Mouse (Mus musculus) embryonic facial prominence, embryonic 14.5 days (tissue): ENCODE measurements around the gene Dennd4a. TPM values are rescaled to one million over a fixed set of nuclear protein-coding genes. Genes with fewer than 3 reads are reported as not detected.

Experiments used
- ATAC-seq: fragments of 200-750 bp; cut with Nextera tagmentation; 2 replicates; pipeline ENCODE4 v1.8.0; 2017; ENCODE audit warnings: low read depth, moderate number of reproducible peaks, moderate TSS enrichment
- DNase-seq: peaks from one replicate; pipeline ENCODE4 v3.0.0-alpha.2; 2015; ENCODE audit warnings: low spot score
- H3K27ac ChIP-seq: fragments of 300-500 bp; sonication (generic); replicated peaks from 2 replicates; pipeline ENCODE4 v1.5.1; 2014; ENCODE audit warnings: low read depth, mild to moderate bottlenecking, low read length, moderate library complexity
- H3K27me3 ChIP-seq: fragments of 300-500 bp; sonication (generic); replicated peaks from 2 replicates; pipeline ENCODE4 v1.6.1; 2014; ENCODE audit warnings: low read length; ENCODE audit not compliant: control insufficient read depth, insufficient read depth
- H3K36me3 ChIP-seq: fragments of 300-500 bp; sonication (generic); 2 replicates; pipeline ENCODE4 v1.6.1; 2014; ENCODE audit warnings: low read length, mixed read lengths; ENCODE audit not compliant: control insufficient read depth, insufficient read depth
- H3K4me1 ChIP-seq: fragments of 300-500 bp; sonication (generic); 2 replicates; pipeline ENCODE4 v1.6.1; 2014; ENCODE audit warnings: antibody characterized with exemption, low read length; ENCODE audit not compliant: control insufficient read depth, insufficient read depth
- H3K4me2 ChIP-seq: fragments of 300-500 bp; sonication (generic); 2 replicates; pipeline ENCODE4 v1.6.1; 2014; ENCODE audit warnings: low read depth, mild to moderate bottlenecking, low read length, moderate library complexity, mixed read lengths
- H3K4me3 ChIP-seq: fragments of 300-500 bp; sonication (generic); 2 replicates; pipeline ENCODE4 v1.5.1; 2014; ENCODE audit warnings: low read depth, mild to moderate bottlenecking, low read length
- H3K9ac ChIP-seq: fragments of 300-500 bp; sonication (generic); 2 replicates; pipeline ENCODE4 v1.6.1; 2014; ENCODE audit warnings: low read depth, mild to moderate bottlenecking, low read length, moderate library complexity, mixed read lengths
- H3K9me3 ChIP-seq: fragments of 300-500 bp; sonication (generic); 2 replicates; pipeline ENCODE4 v1.6.1; 2016; ENCODE audit warnings: low read length; ENCODE audit not compliant: control insufficient read depth
- WGBS: fragments of 180-500 bp; shearing (Covaris S2); extraction: QIAGEN DNeasy Blood & Tissue Kit; methylation state at CpG from one replicate; pipeline ENCODE4 v1.1.7; 2014; 5-methylcytosine and 5-hydroxymethylcytosine counted together
- polyA plus RNA-seq: library from polyadenylated mRNA; unstranded; fragments of >200 nt; fragmentation: Nextera tagmentation; extraction: Ambion mirVana; gene quantifications from 2 replicates; pipeline ENCODE4 v1.2.1, GENCODE M21; 2014

Gene Dennd4a
- polyA plus RNA-seq, 1 experiment from 2014 or later = 7.5 TPM

DNA sequence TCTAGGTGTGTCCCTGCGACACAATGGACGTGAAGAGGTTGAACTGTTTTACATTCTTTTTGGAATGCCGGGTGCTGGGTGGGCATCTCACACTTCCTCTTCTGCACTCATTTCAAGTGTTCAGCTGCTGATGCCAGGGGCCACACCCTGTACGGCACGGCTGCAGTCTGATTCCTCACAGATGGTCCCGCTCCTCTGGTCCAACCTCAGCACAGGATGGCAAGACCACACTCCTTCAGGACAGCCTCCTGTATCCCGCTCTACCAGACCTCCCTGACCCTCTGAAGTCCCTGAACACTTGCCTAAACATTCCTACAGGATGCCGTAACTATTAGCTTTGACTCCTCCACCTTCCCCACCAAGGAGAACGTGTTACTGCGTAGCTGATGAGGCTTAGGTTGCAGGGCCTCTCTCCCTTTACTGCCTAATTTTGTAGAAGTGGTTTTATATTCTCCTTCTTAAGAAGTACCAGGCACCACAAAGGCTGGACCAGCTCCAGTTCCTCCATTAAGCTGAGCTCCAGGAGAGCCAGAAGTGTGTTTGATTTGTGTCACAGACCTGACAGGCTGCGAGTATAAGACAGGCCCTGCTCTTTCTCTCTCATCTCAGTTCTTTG is 129.7 kb downstream of the Dennd4a start:
- 0 out of 2 replicates have a peak, but pooled peaks have one; percentile 18 for ATAC-seq
- Histone ChIP-seq H3K4me3 (no peak overlapping the region), H3K27ac (no peak overlapping the region; the same call in 1 of the 2 replicates), H3K27me3 (no peaks in the 10 kb centered on the region), H3K9me3 (no peaks in the 10 kb centered on the region), H3K36me3 (no peaks in the 10 kb centered on the region), H3K9ac (0 out of 2 replicates have a peak overlapping the region, but pooled peaks have one; percentile 6), H3K4me1 (0 out of 2 replicates have a peak, but pooled peaks cover 6% of the 10 kb centered on the region), H3K4me2 (no peak overlapping the region)
- peak; percentile 50 for DNase-seq
- WGBS = 66% methylated on average over 11 of the region's 11 CpGs

- H3K27me3 ChIP-seq = no peaks in the 10 kb centered on the region
- ATAC-seq (no peak), DNase-seq (no peak)
- H3K9me3 ChIP-seq = no peaks in the 10 kb centered on the region
- WGBS = 79% methylated on average over 4 of the region's 4 CpGs
- no peak overlapping the region for H3K9ac ChIP-seq
- H3K4me1 ChIP-seq = 0 out of 2 replicates have a peak, but pooled peaks cover 6% of the 10 kb centered on the region
- H3K4me2 ChIP-seq = no peak overlapping the region
- no peaks in the 10 kb centered on the region for H3K36me3 ChIP-seq
- H3K4me3 ChIP-seq = no peak overlapping the region
- H3K27ac ChIP-seq = no peak overlapping the region
Measured at GRCm38 (mm10) chr9:64941650-64942049, 130.5 kb downstream of the Dennd4a start.

DNA sequence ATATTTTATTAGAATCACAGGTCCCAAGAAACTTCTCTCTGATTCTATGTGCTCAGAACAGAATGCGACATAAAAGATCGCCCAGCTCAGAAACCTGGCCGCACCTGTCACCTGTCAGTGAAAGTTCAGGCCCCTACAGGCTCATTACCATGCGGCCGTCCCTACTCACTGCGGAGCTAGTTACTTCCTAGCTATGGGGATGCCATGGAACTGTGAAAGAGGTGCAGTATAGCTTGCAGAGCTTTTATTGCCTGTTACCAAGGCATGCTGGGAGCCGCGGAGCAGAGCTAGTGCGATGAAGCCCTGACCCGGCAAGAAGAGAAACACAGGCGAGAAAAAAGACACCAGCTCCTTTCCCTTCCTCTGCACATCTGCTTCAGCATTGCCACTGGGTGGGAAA is 132.9 kb downstream of the Dennd4a start:
- H3K27me3 ChIP-seq = no peaks in the 10 kb centered on the region
- no peaks in the 10 kb centered on the region for H3K36me3 ChIP-seq
- H3K9me3 ChIP-seq = no peaks in the 10 kb centered on the region
- H3K4me3 ChIP-seq = no peak overlapping the region
- no peak overlapping the region for H3K27ac ChIP-seq
- no peak overlapping the region for H3K4me2 ChIP-seq
- no peak overlapping the region for H3K9ac ChIP-seq
- no peak for DNase-seq
- ATAC-seq = no peak
- H3K4me1 ChIP-seq = 0 out of 2 replicates have a peak, but pooled peaks cover 6% of the 10 kb centered on the region
- 26% methylated on average over 11 of the region's 11 CpGs for WGBS

- no peak overlapping the region for H3K27ac ChIP-seq
- 80% methylated on average over 9 of the region's 9 CpGs for WGBS
- DNase-seq = no peak
- H3K27me3 ChIP-seq = peaks cover 3% of the 10 kb centered on the region; the same call in 1 of the 2 replicates
- H3K4me1 ChIP-seq = no peaks in the 10 kb centered on the region
- no peak for ATAC-seq
- H3K4me3 ChIP-seq = no peak overlapping the region
- no peak overlapping the region for H3K4me2 ChIP-seq
- H3K36me3 ChIP-seq = no peaks in the 10 kb centered on the region
- H3K9me3 ChIP-seq = no peaks in the 10 kb centered on the region
- no peak overlapping the region for H3K9ac ChIP-seq
Measured at GRCm38 (mm10) chr9:64947483-64948095, 136.4 kb downstream of the Dennd4a start.

DNA sequence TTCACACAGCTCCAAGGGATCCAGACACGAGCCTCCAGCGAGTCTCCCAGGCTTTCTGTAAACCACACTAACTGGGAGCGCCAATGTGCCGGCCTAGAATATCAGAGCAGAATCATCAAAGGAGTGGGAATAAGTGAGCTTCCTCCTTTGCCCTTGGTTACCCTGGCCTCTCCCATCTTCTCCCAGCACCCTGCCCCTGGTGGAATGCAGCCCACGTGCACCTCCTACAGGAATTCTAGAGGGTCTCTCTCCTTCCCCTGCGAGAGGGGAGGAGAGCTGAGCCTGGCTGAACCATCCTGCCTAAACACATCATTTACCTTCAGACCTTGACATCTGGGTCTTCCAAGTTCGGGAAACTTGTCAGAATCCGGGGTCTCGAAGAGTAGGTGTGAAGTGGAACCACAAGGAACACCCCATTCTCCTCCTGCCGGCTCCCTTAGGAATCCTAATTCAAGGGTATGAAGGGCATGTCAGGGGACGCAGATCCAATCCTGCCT is 140.1 kb downstream of the Dennd4a start, which contains the start of gene Slc24a1:
Gene Slc24a1 (minus strand): TSS at position 447 of the 497 bp plus-strand sequence.
- DNase-seq = no peak
- no peak for ATAC-seq
- no peaks in the 10 kb centered on the region for H3K36me3 ChIP-seq
- no peak within 1 kb of the TSS for H3K9ac ChIP-seq
- H3K9me3 ChIP-seq = no peaks in the 10 kb centered on the region
- H3K4me3 ChIP-seq = no peak within 1 kb of the TSS
- peaks cover 3% of the 10 kb centered on the region; the same call in 1 of the 2 replicates for H3K27me3 ChIP-seq
- H3K27ac ChIP-seq = no peak within 1 kb of the TSS
- 46% methylated on average over 11 of the region's 11 CpGs for WGBS
- H3K4me1 ChIP-seq = no peaks in the 10 kb centered on the region
- H3K4me2 ChIP-seq = no peak within 1 kb of the TSS

DNA sequence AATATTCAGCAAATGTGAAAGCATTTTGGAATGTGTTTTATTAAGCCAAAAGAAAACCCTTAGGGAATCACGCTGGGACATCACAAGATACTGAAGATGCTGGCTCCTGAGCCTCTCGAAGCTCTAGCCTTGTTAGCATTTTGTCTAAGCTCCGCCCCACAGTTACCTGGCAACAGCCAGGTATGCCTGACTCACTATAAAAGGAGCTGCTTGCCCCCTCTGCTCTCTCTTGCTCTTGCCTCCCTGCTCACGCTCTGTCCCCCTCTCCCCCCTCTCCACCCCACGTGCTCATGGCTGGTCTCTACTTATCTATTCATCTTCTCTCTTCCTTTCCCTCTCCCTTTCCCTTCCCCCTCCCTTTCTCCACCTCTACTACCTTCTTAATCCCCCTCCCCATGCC is 140.9 kb downstream of the Dennd4a start:
- peaks cover 3% of the 10 kb centered on the region; the same call in 1 of the 2 replicates for H3K27me3 ChIP-seq
- peak; percentile 17 for DNase-seq
- 11% methylated on average over 5 of the region's 5 CpGs for WGBS
- no peak overlapping the region for H3K9ac ChIP-seq
- no peaks in the 10 kb centered on the region for H3K4me1 ChIP-seq
- no peaks in the 10 kb centered on the region for H3K36me3 ChIP-seq
- H3K9me3 ChIP-seq = no peaks in the 10 kb centered on the region
- no peak overlapping the region for H3K4me2 ChIP-seq
- no peak overlapping the region for H3K27ac ChIP-seq
- no peak overlapping the region for H3K4me3 ChIP-seq
- ATAC-seq = no peak

DNA sequence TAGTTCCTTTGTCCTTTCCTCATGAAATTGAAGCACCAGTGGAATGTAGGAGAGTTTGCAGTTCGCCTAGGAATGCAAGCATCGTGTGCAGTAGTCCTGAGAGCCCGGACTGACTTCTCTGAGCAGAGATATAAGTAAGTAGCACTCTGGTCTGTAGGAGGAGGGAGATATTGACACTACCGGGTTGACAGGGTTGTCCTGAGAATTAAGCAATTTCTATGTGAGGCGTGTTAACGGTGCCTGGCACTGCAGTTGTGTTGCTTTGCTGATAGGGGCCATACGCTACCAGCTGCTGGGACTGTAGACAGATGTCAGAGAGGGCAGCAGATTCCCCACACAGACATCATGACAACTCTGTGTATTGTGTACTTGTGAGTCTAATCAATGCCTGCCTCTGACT is 142.1 kb downstream of the Dennd4a start:
- no peak overlapping the region for H3K9ac ChIP-seq
- no peak for DNase-seq
- no peaks in the 10 kb centered on the region for H3K9me3 ChIP-seq
- 63% methylated on average over 7 of the region's 7 CpGs for WGBS
- H3K4me3 ChIP-seq = no peak overlapping the region
- no peak for ATAC-seq
- H3K4me2 ChIP-seq = no peak overlapping the region
- H3K27me3 ChIP-seq = peaks cover 3% of the 10 kb centered on the region; the same call in 1 of the 2 replicates
- H3K36me3 ChIP-seq = no peaks in the 10 kb centered on the region
- no peaks in the 10 kb centered on the region for H3K4me1 ChIP-seq
- no peak overlapping the region for H3K27ac ChIP-seq

GRCm38 (mm10) chr9:64956337-64956736 is 145.2 kb downstream of the Dennd4a start:
- Histone ChIP-seq H3K9me3 (no peaks in the 10 kb centered on the region), H3K4me2 (peak overlapping the region; percentile 41), H3K27me3 (peaks cover 3% of the 10 kb centered on the region; the same call in 1 of the 2 replicates), H3K4me1 (peaks cover under 1% of the 10 kb centered on the region; the same call in 1 of the 2 replicates), H3K9ac (no peak overlapping the region), H3K36me3 (no peaks in the 10 kb centered on the region), H3K4me3 (no peak overlapping the region), H3K27ac (peak overlapping the region; percentile 52; the same call in 1 of the 2 replicates)
- WGBS = 22% methylated on average over 12 of the region's 12 CpGs
- DNase-seq = peak; percentile 35
- ATAC-seq = no peak
